Mouse (Mus musculus) midbrain, embryonic 16.5 days (tissue): ENCODE results near the gene Gpc3. TPM values are rescaled to one million over a fixed set of nuclear protein-coding genes. Genes with fewer than 3 reads are reported as not detected.

Source experiments
- ATAC-seq: fragments of 200-750 bp; cut with Nextera tagmentation; 2 replicates; pipeline ENCODE4 v1.8.0; 2017; ENCODE audit warnings: moderate TSS enrichment
- H3K27ac ChIP-seq: fragments of 300-500 bp; sonication (generic); 2 replicates; pipeline ENCODE4 v1.5.1; 2014; ENCODE audit warnings: mild to moderate bottlenecking, low read length, mixed read lengths
- H3K27me3 ChIP-seq: fragments of 300-500 bp; sonication (generic); 2 replicates; pipeline ENCODE4 v1.6.1; 2014; ENCODE audit warnings: low read depth, low read length, mixed read lengths; ENCODE audit not compliant: control insufficient read depth, insufficient read depth
- H3K36me3 ChIP-seq: fragments of 300-500 bp; sonication (generic); 2 replicates; pipeline ENCODE4 v1.6.1; 2014; ENCODE audit warnings: mild to moderate bottlenecking, low read length, moderate library complexity, mixed read lengths; ENCODE audit not compliant: control insufficient read depth, insufficient read depth
- H3K4me1 ChIP-seq: fragments of 300-500 bp; sonication (generic); 2 replicates; pipeline ENCODE4 v1.6.1; 2014; ENCODE audit warnings: mild to moderate bottlenecking, low read length, mixed read lengths; ENCODE audit not compliant: control insufficient read depth, insufficient read depth
- H3K4me2 ChIP-seq: fragments of 300-500 bp; sonication (generic); 2 replicates; pipeline ENCODE4 v1.6.1; 2014; ENCODE audit warnings: mild to moderate bottlenecking, low read length, mixed read lengths
- H3K4me3 ChIP-seq: fragments of 300-500 bp; sonication (generic); 2 replicates; pipeline ENCODE4 v1.5.1; 2014; ENCODE audit warnings: low read depth, mild to moderate bottlenecking, low read length, moderate library complexity, mixed read lengths
- H3K9ac ChIP-seq: fragments of 300-500 bp; sonication (generic); 2 replicates; pipeline ENCODE4 v1.6.1; 2014; ENCODE audit warnings: low read depth, low read length, mixed read lengths
- H3K9me3 ChIP-seq: fragments of 300-500 bp; sonication (generic); replicated peaks from 2 replicates; pipeline ENCODE4 v1.6.1; 2014; ENCODE audit warnings: mild to moderate bottlenecking, low read length, mixed read lengths; ENCODE audit not compliant: control insufficient read depth, poor library complexity, severe bottlenecking
- WGBS: fragments of 180-500 bp; shearing (Covaris S2); extraction: QIAGEN DNeasy Blood & Tissue Kit; methylation state at CpG from one replicate; pipeline ENCODE4 v1.1.7; 2014; 5-methylcytosine and 5-hydroxymethylcytosine counted together
- polyA plus RNA-seq: library from polyadenylated mRNA; unstranded; fragments of >200 nt; fragmentation: Nextera tagmentation; extraction: Ambion mirVana; gene quantifications from 2 replicates; pipeline ENCODE4 v1.2.1, GENCODE M21; 2015

Gene Gpc3
- polyA plus RNA-seq, 1 experiment from 2014 or later = 49.2 TPM

DNA sequence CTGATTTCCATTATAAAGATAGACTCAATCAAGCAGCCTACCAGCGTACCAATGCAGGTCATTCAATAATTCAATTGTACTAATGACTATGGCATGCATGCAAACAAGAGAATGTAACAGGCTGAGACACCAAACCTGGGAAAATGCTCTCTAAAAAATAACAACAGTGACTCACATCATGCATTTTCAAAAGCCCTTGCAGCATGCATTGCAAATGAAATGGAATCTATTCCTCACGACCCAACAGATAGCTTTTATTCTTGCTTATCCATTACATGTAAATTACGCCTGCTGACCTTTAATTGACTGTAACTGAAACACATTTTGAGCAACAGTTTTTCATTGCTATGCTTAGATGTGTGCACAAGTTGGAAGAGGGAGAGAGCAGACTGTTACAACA, 200.8 kb downstream of the Gpc3 start:
- no peak overlapping the region for H3K4me2 ChIP-seq
- no peaks in the 10 kb centered on the region for H3K4me1 ChIP-seq
- H3K9ac ChIP-seq = no peak overlapping the region
- no peaks in the 10 kb centered on the region for H3K9me3 ChIP-seq
- H3K36me3 ChIP-seq = no peaks in the 10 kb centered on the region
- H3K4me3 ChIP-seq = no peak overlapping the region
- no peak for ATAC-seq
- H3K27me3 ChIP-seq = no peaks in the 10 kb centered on the region
- H3K27ac ChIP-seq = no peak overlapping the region
- 52% methylated on average over 3 of the region's 3 CpGs for WGBS

- Histone ChIP-seq H3K9me3 (no peaks in the 10 kb centered on the region), H3K4me1 (no peaks in the 10 kb centered on the region), H3K9ac (no peak overlapping the region), H3K36me3 (no peaks in the 10 kb centered on the region), H3K27ac (no peak overlapping the region), H3K4me2 (no peak overlapping the region), H3K4me3 (no peak overlapping the region), H3K27me3 (no peaks in the 10 kb centered on the region)
- 94% methylated on average over 2 of the region's 2 CpGs for WGBS
- no peak for ATAC-seq
These were observed 212.6 kb downstream of the Gpc3 start for GRCm38 (mm10) chrX:52401188-52401587.

DNA sequence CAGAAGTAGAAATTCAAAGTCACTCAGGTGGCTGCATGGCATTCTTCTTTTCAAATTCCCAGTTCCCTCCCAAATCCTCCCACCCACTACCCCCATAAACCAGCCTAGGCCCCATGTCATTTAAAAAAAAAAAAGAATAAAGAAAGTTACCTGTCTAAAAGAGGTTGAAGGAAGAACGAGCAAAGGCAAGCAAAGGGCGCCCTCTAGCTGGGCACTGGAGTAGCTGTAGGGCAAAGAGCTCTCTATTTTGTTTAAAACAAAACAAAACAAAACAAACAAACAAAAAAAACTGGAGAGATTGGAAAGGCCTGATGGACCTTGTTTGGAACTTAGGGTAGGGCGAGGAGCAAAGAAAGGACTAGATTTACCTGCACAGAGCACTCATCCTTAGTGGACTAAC, 238.6 kb downstream of the Gpc3 start:
- WGBS = 66% methylated on average over 3 of the region's 3 CpGs
- Histone ChIP-seq H3K9ac (no peak overlapping the region), H3K4me3 (no peak overlapping the region), H3K4me1 (no peaks in the 10 kb centered on the region), H3K4me2 (no peak overlapping the region), H3K9me3 (no peaks in the 10 kb centered on the region), H3K27me3 (no peaks in the 10 kb centered on the region; the same call in 1 of the 2 replicates), H3K27ac (no peak overlapping the region), H3K36me3 (no peaks in the 10 kb centered on the region)
- no peak for ATAC-seq

DNA sequence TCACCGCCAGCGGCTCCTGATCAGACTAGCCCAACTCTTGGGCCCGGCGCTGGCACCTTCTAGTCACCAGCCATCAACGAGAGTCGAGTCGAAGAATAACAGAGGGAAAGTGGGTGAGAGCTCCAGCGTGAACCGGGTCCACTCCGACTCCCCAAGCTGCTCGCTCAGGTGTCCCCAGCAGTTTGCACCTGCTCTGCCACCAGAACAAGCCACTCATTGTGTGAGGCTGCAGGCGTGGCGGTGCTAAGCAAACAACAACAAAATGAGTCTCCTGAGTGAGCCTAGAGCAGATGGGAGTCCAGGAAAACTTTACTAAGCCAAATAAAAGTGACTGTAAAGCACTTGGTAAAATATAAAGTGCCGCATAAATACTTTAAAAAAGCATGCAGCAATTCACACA, 239.5 kb downstream of the Gpc3 start:
- WGBS = 85% methylated on average over 14 of the region's 14 CpGs
- no peaks in the 10 kb centered on the region for H3K9me3 ChIP-seq
- no peaks in the 10 kb centered on the region; the same call in 1 of the 2 replicates for H3K27me3 ChIP-seq
- no peak overlapping the region for H3K4me2 ChIP-seq
- no peak overlapping the region for H3K27ac ChIP-seq
- no peak overlapping the region for H3K9ac ChIP-seq
- peaks cover 2% of the 10 kb centered on the region; the same call in 1 of the 2 replicates for H3K4me1 ChIP-seq
- no peaks in the 10 kb centered on the region for H3K36me3 ChIP-seq
- ATAC-seq = no peak
- H3K4me3 ChIP-seq = no peak overlapping the region

- H3K4me2 ChIP-seq = no peak overlapping the region
- no peak overlapping the region for H3K27ac ChIP-seq
- peaks cover 2% of the 10 kb centered on the region; the same call in 1 of the 2 replicates for H3K4me1 ChIP-seq
- WGBS = 83% methylated on average over 5 of the region's 5 CpGs
- ATAC-seq = no peak
- no peaks in the 10 kb centered on the region; the same call in 1 of the 2 replicates for H3K27me3 ChIP-seq
- no peak overlapping the region for H3K9ac ChIP-seq
- no peaks in the 10 kb centered on the region for H3K9me3 ChIP-seq
- no peak overlapping the region for H3K4me3 ChIP-seq
- H3K36me3 ChIP-seq = no peaks in the 10 kb centered on the region
These were observed 241.3 kb downstream of the Gpc3 start for GRCm38 (mm10) chrX:52372436-52372835.

GRCm38 (mm10) chrX:52369938-52370758, 243.6 kb downstream of the Gpc3 start:
- no peak for ATAC-seq
- 19% methylated on average over 8 of the region's 8 CpGs for WGBS

DNA sequence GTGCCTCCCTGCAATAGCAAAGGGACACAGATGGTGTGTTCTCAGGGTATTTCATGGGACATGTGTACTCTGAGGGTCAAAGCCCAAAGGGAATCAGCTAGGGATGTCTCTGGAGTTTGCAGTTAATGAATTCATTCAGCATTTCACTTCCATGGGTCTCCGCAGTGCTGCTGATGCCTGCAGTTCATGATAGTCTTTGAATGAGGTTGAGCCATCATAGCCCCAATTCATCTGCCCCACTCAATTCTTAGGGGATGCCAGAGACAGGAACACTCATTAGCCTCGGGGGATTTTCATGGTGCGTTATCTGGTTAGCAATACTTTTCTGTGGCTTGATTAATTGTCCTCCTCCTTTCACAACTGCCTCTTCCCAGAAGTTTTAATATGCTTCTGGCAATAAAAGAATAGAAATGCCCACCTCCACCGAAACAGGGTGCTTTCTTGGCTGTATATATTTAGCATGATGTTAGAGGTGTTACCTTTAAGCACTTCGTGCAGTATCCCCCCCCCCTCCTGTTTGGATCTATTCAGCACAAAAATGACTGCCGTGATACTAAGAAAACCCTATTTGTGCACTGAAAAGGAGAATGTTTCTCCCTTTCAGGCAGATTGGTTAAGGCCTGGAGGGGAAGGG, 244.3 kb downstream of the Gpc3 start:
- 30% methylated on average over 6 of the region's 6 CpGs for WGBS
- Histone ChIP-seq H3K4me1 (peaks cover 2% of the 10 kb centered on the region; the same call in 1 of the 2 replicates), H3K4me2 (peak overlapping the region; percentile 39), H3K9ac (no peak overlapping the region), H3K27me3 (no peaks in the 10 kb centered on the region; the same call in 1 of the 2 replicates), H3K4me3 (no peak overlapping the region), H3K9me3 (no peaks in the 10 kb centered on the region), H3K36me3 (no peaks in the 10 kb centered on the region), H3K27ac (no peak overlapping the region)
- ATAC-seq = no peak

More at GRCm38 (mm10) chrX:52369938-52370758, 243.6 kb downstream of the Gpc3 start:
- Histone ChIP-seq H3K9ac (no peak overlapping the region), H3K4me1 (peaks cover 2% of the 10 kb centered on the region; the same call in 1 of the 2 replicates), H3K4me3 (no peak overlapping the region), H3K27me3 (no peaks in the 10 kb centered on the region; the same call in 1 of the 2 replicates), H3K36me3 (no peaks in the 10 kb centered on the region), H3K27ac (no peak overlapping the region), H3K9me3 (no peaks in the 10 kb centered on the region), H3K4me2 (peak overlapping the region; percentile 39)

- no peak overlapping the region for H3K4me3 ChIP-seq
- WGBS = 46% methylated on average over 5 of the region's 5 CpGs
- H3K9me3 ChIP-seq = no peaks in the 10 kb centered on the region
- H3K36me3 ChIP-seq = no peaks in the 10 kb centered on the region
- H3K9ac ChIP-seq = no peak overlapping the region
- peaks cover 2% of the 10 kb centered on the region; the same call in 1 of the 2 replicates for H3K4me1 ChIP-seq
- H3K27ac ChIP-seq = no peak overlapping the region
- no peaks in the 10 kb centered on the region for H3K27me3 ChIP-seq
- ATAC-seq = no peak
- H3K4me2 ChIP-seq = no peak overlapping the region
These were observed 246.9 kb downstream of the Gpc3 start for GRCm38 (mm10) chrX:52366826-52367225.

- Histone ChIP-seq H3K4me2 (no peak overlapping the region), H3K4me3 (no peak overlapping the region), H3K4me1 (peaks cover 2% of the 10 kb centered on the region; the same call in 1 of the 2 replicates), H3K27me3 (no peaks in the 10 kb centered on the region), H3K27ac (no peak overlapping the region), H3K9ac (no peak overlapping the region), H3K9me3 (no peaks in the 10 kb centered on the region), H3K36me3 (no peaks in the 10 kb centered on the region)
- 73% methylated on average over 10 of the region's 10 CpGs for WGBS
- no peak for ATAC-seq
These were observed 248.0 kb downstream of the Gpc3 start for GRCm38 (mm10) chrX:52365790-52366189.
